Mouse (Mus musculus) lung, embryonic 14.5 days (tissue): ENCODE measurements around the gene Dapl1. TPM values are rescaled to one million over a fixed set of nuclear protein-coding genes. Genes with fewer than 3 reads are reported as not detected.

ENCODE experiments used
- ATAC-seq: fragments of 200-750 bp; cut with Nextera tagmentation; 2 replicates; pipeline ENCODE4 v1.8.0; 2017; ENCODE audit warnings: mild to moderate bottlenecking, moderate TSS enrichment, moderate library complexity; ENCODE audit not compliant: insufficient read depth
- DNase-seq: peaks from one replicate; pipeline ENCODE4 v3.0.0-alpha.2; 2015
- H3K27ac ChIP-seq: fragments of 300-500 bp; sonication (generic); 2 replicates; pipeline ENCODE4 v1.5.1; 2014; ENCODE audit warnings: low read depth, mild to moderate bottlenecking, moderate library complexity
- H3K27me3 ChIP-seq: fragments of 300-500 bp; sonication (generic); 2 replicates; pipeline ENCODE4 v1.6.1; 2014; ENCODE audit warnings: low read length, control low read depth; ENCODE audit not compliant: insufficient read depth
- H3K36me3 ChIP-seq: fragments of 300-500 bp; sonication (generic); 2 replicates; pipeline ENCODE4 v1.6.1; 2014; ENCODE audit warnings: control low read depth; ENCODE audit not compliant: insufficient read depth
- H3K4me1 ChIP-seq: fragments of 300-500 bp; sonication (generic); 2 replicates; pipeline ENCODE4 v1.6.1; 2014; ENCODE audit warnings: antibody characterized with exemption, control low read depth; ENCODE audit not compliant: insufficient read depth
- H3K4me2 ChIP-seq: fragments of 300-500 bp; sonication (generic); 2 replicates; pipeline ENCODE4 v1.6.1; 2014; ENCODE audit warnings: mild to moderate bottlenecking
- H3K4me3 ChIP-seq: fragments of 300-500 bp; sonication (generic); 2 replicates; pipeline ENCODE4 v1.5.1; 2014; ENCODE audit warnings: low read depth, low read length
- H3K9ac ChIP-seq: fragments of 300-500 bp; sonication (generic); 2 replicates; pipeline ENCODE4 v1.6.1; 2014
- H3K9me3 ChIP-seq: fragments of 300-500 bp; sonication (generic); 2 replicates; pipeline ENCODE4 v1.6.1; 2016; ENCODE audit warnings: low read depth, low read length, control low read depth
- CTCF ChIP-seq: IDR thresholded peaks from 2 replicates; pipeline ENCODE4 v1.5.1; 2016; ENCODE audit warnings: antibody characterized with exemption, low read depth
- WGBS: fragments of 180-500 bp; shearing (Covaris S2); extraction: QIAGEN DNeasy Blood & Tissue Kit; methylation state at CpG from one replicate; pipeline ENCODE4 v1.1.7; 2014; 5-methylcytosine and 5-hydroxymethylcytosine counted together
- polyA plus RNA-seq: library from polyadenylated mRNA; unstranded; fragments of >200 nt; fragmentation: Nextera tagmentation; extraction: Ambion mirVana; gene quantifications from 2 replicates; pipeline ENCODE4 v1.2.1, GENCODE M21; 2014

Dapl1 gene
- polyA plus RNA-seq, 1 experiment from 2014 or later: 2.0 TPM

GRCm38 (mm10) chr2:59532999-59533398, 48.5 kb downstream of the Dapl1 start:
- H3K9me3 ChIP-seq: no peaks in the 10 kb centered on the region
- no peaks in the 10 kb centered on the region for H3K27me3 ChIP-seq
- H3K27ac ChIP-seq: no peak overlapping the region
- H3K4me1 ChIP-seq: peaks cover 5% of the 10 kb centered on the region; the same call in 1 of the 2 replicates
- TF ChIP-seq CTCF: no peak
- H3K9ac ChIP-seq: no peak overlapping the region
- H3K36me3 ChIP-seq: no peaks in the 10 kb centered on the region
- DNase-seq: no peak
- no peak overlapping the region for H3K4me3 ChIP-seq
- ATAC-seq: no peak
- no peak overlapping the region for H3K4me2 ChIP-seq
- WGBS: 87% methylated on average over 3 of the region's 3 CpGs

GRCm38 (mm10) chr2:59533504-59533903, 49.1 kb downstream of the Dapl1 start:
- no peak overlapping the region for H3K4me2 ChIP-seq
- no peak overlapping the region for H3K4me3 ChIP-seq
- TF ChIP-seq CTCF: no peak
- DNase-seq (no peak), ATAC-seq (no peak)
- H3K36me3 ChIP-seq: no peaks in the 10 kb centered on the region
- peaks cover 5% of the 10 kb centered on the region; the same call in 1 of the 2 replicates for H3K4me1 ChIP-seq
- 90% methylated on average over 10 of the region's 10 CpGs for WGBS
- no peak overlapping the region for H3K9ac ChIP-seq
- H3K27ac ChIP-seq: no peak overlapping the region
- H3K9me3 ChIP-seq: no peaks in the 10 kb centered on the region
- H3K27me3 ChIP-seq: no peaks in the 10 kb centered on the region

- Histone ChIP-seq H3K9ac (no peak overlapping the region), H3K9me3 (no peaks in the 10 kb centered on the region), H3K4me3 (no peak overlapping the region), H3K4me1 (peaks cover 5% of the 10 kb centered on the region; the same call in 1 of the 2 replicates), H3K27me3 (no peaks in the 10 kb centered on the region), H3K4me2 (no peak overlapping the region), H3K36me3 (no peaks in the 10 kb centered on the region), H3K27ac (no peak overlapping the region)
- ATAC-seq: no peak
- no peak for TF ChIP-seq CTCF
- 59% methylated on average over 15 of the region's 15 CpGs for WGBS
- DNase-seq: no peak
Measured at GRCm38 (mm10) chr2:59533971-59534748, 49.7 kb downstream of the Dapl1 start.

GRCm38 (mm10) chr2:59536958-59537357, 52.5 kb downstream of the Dapl1 start:
- no peaks in the 10 kb centered on the region for H3K9me3 ChIP-seq
- H3K9ac ChIP-seq: no peak overlapping the region
- H3K4me1 ChIP-seq: no peaks in the 10 kb centered on the region
- no peak for DNase-seq
- TF ChIP-seq CTCF: no peak
- ATAC-seq: no peak
- no peak overlapping the region for H3K4me2 ChIP-seq
- WGBS: 95% methylated on average over 2 of the region's 2 CpGs
- H3K27me3 ChIP-seq: no peaks in the 10 kb centered on the region
- H3K27ac ChIP-seq: no peak overlapping the region
- H3K36me3 ChIP-seq: no peaks in the 10 kb centered on the region
- no peak overlapping the region for H3K4me3 ChIP-seq

GRCm38 (mm10) chr2:59538031-59538430, 53.6 kb downstream of the Dapl1 start:
- 73% methylated on average over 7 of the region's 7 CpGs for WGBS
- no peak overlapping the region for H3K27ac ChIP-seq
- no peak overlapping the region for H3K9ac ChIP-seq
- H3K4me2 ChIP-seq: no peak overlapping the region
- no peaks in the 10 kb centered on the region for H3K27me3 ChIP-seq
- H3K9me3 ChIP-seq: no peaks in the 10 kb centered on the region
- ATAC-seq (no peak), DNase-seq (no peak)
- H3K4me3 ChIP-seq: no peak overlapping the region
- no peaks in the 10 kb centered on the region for H3K4me1 ChIP-seq
- H3K36me3 ChIP-seq: no peaks in the 10 kb centered on the region
- TF ChIP-seq CTCF: no peak

GRCm38 (mm10) chr2:59539796-59540195, 55.3 kb downstream of the Dapl1 start:
- peak; percentile 35 for DNase-seq
- no peaks in the 10 kb centered on the region for H3K36me3 ChIP-seq
- TF ChIP-seq CTCF: no peak
- H3K9ac ChIP-seq: no peak overlapping the region
- H3K9me3 ChIP-seq: no peaks in the 10 kb centered on the region
- H3K4me3 ChIP-seq: no peak overlapping the region
- WGBS: 59% methylated on average over 4 of the region's 4 CpGs
- ATAC-seq: no peak
- H3K27me3 ChIP-seq: no peaks in the 10 kb centered on the region
- H3K27ac ChIP-seq: no peak overlapping the region
- no peak overlapping the region for H3K4me2 ChIP-seq
- no peaks in the 10 kb centered on the region for H3K4me1 ChIP-seq

GRCm38 (mm10) chr2:59541121-59541887, 56.9 kb downstream of the Dapl1 start:
- 20% methylated on average over 11 of the region's 11 CpGs for WGBS
- Histone ChIP-seq H3K4me1 (no peaks in the 10 kb centered on the region), H3K27me3 (no peaks in the 10 kb centered on the region), H3K9me3 (no peaks in the 10 kb centered on the region), H3K27ac (no peak overlapping the region), H3K36me3 (no peaks in the 10 kb centered on the region), H3K4me3 (no peak overlapping the region), H3K9ac (no peak overlapping the region), H3K4me2 (no peak overlapping the region)
- ATAC-seq: no peak
- peak; percentile 96 for DNase-seq
- TF ChIP-seq CTCF: peak; percentile 97
